ENCODE assay signal across 8 mouse cellular contexts in genomic region chr2:65396128-65396527, GRCm38 (mm10). TPM values are rescaled to one million over a fixed set of nuclear protein-coding genes. Genes with fewer than 3 reads are reported as not detected.
DNase-seq lines count a peak whose midpoint lies in the region; ATAC-seq and TF ChIP-seq lines count a peak whose summit lies in the region.

No protein-coding gene starts in this region.

- no peaks in the 10 kb centered on the region for H3K36me3 ChIP-seq in kidney, adult 2 months (ENCODE audit: control insufficient read depth, insufficient read depth, low read length)
- H3K36me3 ChIP-seq in kidney, embryonic 14.5 days (ENCODE audit: control insufficient read depth, insufficient read depth, low read length): no peaks in the 10 kb centered on the region
- no peaks in the 10 kb centered on the region for H3K36me3 ChIP-seq in CH12.LX (replicated peaks in 1 of 2; ENCODE audit: control insufficient read depth in 1 of 2, insufficient read depth in 1 of 2, low read length in 1 of 2)

- dilution Hi-C loops in CH12.LX (cut with MboI; ENCODE audit: extremely low pct_ligation_motif_present, extremely low pct_unique_long_range_greater_than_20kb, low sequenced_read_pairs): no loop called here

- no peaks in the 10 kb centered on the region for H3K4me1 ChIP-seq in kidney, adult 2 months (ENCODE audit: control insufficient read depth, insufficient read depth, low read length)
- H3K4me1 ChIP-seq in kidney, embryonic 14.5 days (ENCODE audit: control insufficient read depth, insufficient read depth, low read length): no peaks in the 10 kb centered on the region
- peaks cover 2 to 3% of the 10 kb centered on the region in 2 experiments; a peak in 1 of 4 replicates for H3K4me1 ChIP-seq in CH12.LX (ENCODE audit: control insufficient read depth in 1 of 2, insufficient read depth in 2 of 2)

- H3K9ac ChIP-seq in kidney, embryonic 14.5 days (ENCODE audit: low read depth, low read length): no peak overlapping the region
- H3K9ac ChIP-seq in CH12.LX (ENCODE audit: insufficient read depth, low read depth): no peak overlapping the region

- H3K4me2 ChIP-seq in kidney, embryonic 14.5 days (replicated peaks; ENCODE audit: low read depth, low read length): no peak overlapping the region
- H3K4me2 ChIP-seq in CH12.LX (ENCODE audit: insufficient read depth, low read depth, poor library complexity, severe bottlenecking): peak overlapping the region; percentile 0; the same call in 1 of the 2 replicates

- ATAC-seq in kidney, embryonic 14.5 days (ENCODE audit: low FRiP score, low TSS enrichment): no peak

- in situ Hi-C loops in CH12.LX (cut with MboI; ENCODE audit: low pct_ligation_motif_present, low pct_unique_long_range_greater_than_20kb, low sequenced_read_pairs): no loop called here

- H3K27me3 ChIP-seq in kidney, adult 2 months (replicated peaks; ENCODE audit: control insufficient read depth, insufficient read depth, low read length): no peaks in the 10 kb centered on the region
- no peaks in the 10 kb centered on the region for H3K27me3 ChIP-seq in kidney, embryonic 14.5 days (ENCODE audit: control insufficient read depth, insufficient read depth, low read length)
- no peaks in the 10 kb centered on the region for H3K27me3 ChIP-seq in CH12.LX (replicated peaks)

- 0 out of 2 replicates have a peak, but pooled peaks have one; percentile 14 for TF ChIP-seq CTCF in kidney, adult 2 months (conservative IDR thresholded peaks at IDR 0.05; ENCODE audit: insufficient read depth, insufficient read length, low read depth, low read length)
- TF ChIP-seq CTCF in CH12.LX (conservative IDR thresholded peaks at IDR 0.05 in 1 of 2, IDR thresholded peaks at IDR 0.05 in 1 of 2; ENCODE audit: low read depth in 2 of 2, low read length in 2 of 2): peak; percentile 34 to 75; a peak in 3 of 4 replicates
- TF ChIP-seq CTCF in brain, embryonic 14.5 days (IDR thresholded peaks at IDR 0.05; ENCODE audit: borderline replicate concordance, extremely low read depth, insufficient read depth, insufficient read length): peak; percentile 55; the same call in 1 of the 2 replicates

- H3K79me2 ChIP-seq in CH12.LX (replicated peaks; ENCODE audit: control insufficient read depth, extremely low read depth, insufficient read depth, poor library complexity, severe bottlenecking): no peaks in the 10 kb centered on the region

- intact Hi-C loops in gastrocnemius, postnatal 14 days (cut with DNase I; ENCODE audit: low total_unique reads): no loop called here

- no peak for TF ChIP-seq EP300 in CH12.LX (IDR thresholded peaks at IDR 0.05; ENCODE audit: low read length)

- peak; percentile 85 for TF ChIP-seq RAD21 in CH12.LX (IDR thresholded peaks at IDR 0.05; ENCODE audit: low read depth, low read length)

- H3K4me3 ChIP-seq in kidney, adult 2 months (ENCODE audit: insufficient read depth, low read depth, low read length): no peak overlapping the region
- no peak overlapping the region for H3K4me3 ChIP-seq in kidney, embryonic 14.5 days (ENCODE audit: low read length)
- H3K4me3 ChIP-seq in CH12.LX (replicated peaks in 1 of 3; ENCODE audit: low read depth in 2 of 3, low read length in 2 of 3, poor library complexity in 1 of 3): no peak overlapping the region

- H3K9me3 ChIP-seq in kidney, embryonic 14.5 days (ENCODE audit: control insufficient read depth, low read length): no peaks in the 10 kb centered on the region
- no peaks in the 10 kb centered on the region for H3K9me3 ChIP-seq in CH12.LX (replicated peaks; ENCODE audit: low read length)

- TF ChIP-seq POLR2A in kidney, adult 2 months (IDR thresholded peaks at IDR 0.05; ENCODE audit: low read depth, low read length): no peak
- no peak for TF ChIP-seq POLR2A in CH12.LX (IDR thresholded peaks at IDR 0.05; ENCODE audit: low read depth, low read length)
- no peak for TF ChIP-seq POLR2A in brain, embryonic 14.5 days (IDR thresholded peaks at IDR 0.05; ENCODE audit: borderline replicate concordance, extremely low read depth, insufficient read depth, insufficient read length, poor library complexity, severe bottlenecking)

- no peak overlapping the region for H3K27ac ChIP-seq in kidney, adult 2 months (ENCODE audit: insufficient read depth, low read depth, low read length)
- no peak overlapping the region for H3K27ac ChIP-seq in kidney, embryonic 14.5 days (ENCODE audit: low read depth, low read length)
- no peak overlapping the region for H3K27ac ChIP-seq in CH12.LX (ENCODE audit: insufficient read depth, low read depth)

- peak; percentile 44 for DNase-seq in kidney, adult 2 months
- peak; percentile 42 for DNase-seq in CH12.LX (ENCODE audit: extremely low read depth)
- peak; percentile 77 for DNase-seq in brain, embryonic 14.5 days (ENCODE audit: low read depth)
- peak; percentile 35 for DNase-seq in induced T-regulatory cell, adult 2 months (ENCODE audit: low read depth)
- no peak for DNase-seq in thymus, postnatal 4 days
- DNase-seq in gastrocnemius, postnatal 14 days: no peak
- DNase-seq in cerebellum, postnatal 4 days (ENCODE audit: low spot score in 2 of 2): no peak

- WGBS in kidney, adult 2 months: 9% methylated on average over 3 of the region's 3 CpGs
- 20% methylated on average over 3 of the region's 3 CpGs for WGBS in kidney, embryonic 14.5 days

TF ChIP-seq in CH12.LX, 34 proteins besides CTCF, POLR2A, EP300 and RAD21:
- TF ChIP-seq NELFE (IDR thresholded peaks at IDR 0.05; ENCODE audit: low read depth, low read length): no peak; the same call in 1 of the 2 replicates
- TF ChIP-seq RCOR1 (conservative IDR thresholded peaks at IDR 0.05; ENCODE audit: low read depth, low read length): no peak
- TF ChIP-seq MAFK (IDR thresholded peaks at IDR 0.05; ENCODE audit: insufficient replicate concordance, low read length): peak; percentile 60; the same call in 1 of the 2 replicates
- no peak; the same call in 1 of the 2 replicates for TF ChIP-seq ZC3H11A (IDR thresholded peaks at IDR 0.05; ENCODE audit: low read depth, low read length)
- peak; percentile 56 for TF ChIP-seq SMC3 (IDR thresholded peaks at IDR 0.05; ENCODE audit: low read depth, low read length)

RNA-seq across cellular contexts. Expression of gene Slc38a11, which starts 32.3 kb away (rescaled TPM):
- polyA plus RNA-seq in kidney, adult 2 months (2012; rRNA removed): 0.80 and 0.83 TPM in 2 replicates
- polyA plus RNA-seq in kidney, embryonic 14.5 days (2014; fragmentation: Nextera tagmentation; extraction: Ambion mirVana): 0.17 and 0.73 TPM in 2 replicates
- not detected in 2 replicates for total RNA-seq in CH12.LX (2012; rRNA removed)
- not detected in 2 replicates for total RNA-seq in CH12.LX (2014; rRNA removed)
- not detected in 2 replicates for polyA plus RNA-seq in CH12.LX (2012; ENCODE audit: insufficient read length, low read depth)
- 0.57 and 1.1 TPM in 2 replicates for polyA plus RNA-seq in brain, embryonic 14.5 days (2012; rRNA removed)
- total RNA-seq in gastrocnemius, postnatal 14 days (2021): 1 to 10 TPM in 1 of 2 experiments, under 1 TPM in 1; 0.97 to 1.2 TPM

Comparison
In these comparisons a context has a peak if more than half of its experiments do, and no peak if none do; other contexts are left out.
1. DNase-seq: peak in kidney, adult 2 months (single experiment), CH12.LX (single experiment), brain, embryonic 14.5 days (single experiment) and induced T-regulatory cell, adult 2 months (single experiment); none in thymus, postnatal 4 days (single experiment), gastrocnemius, postnatal 14 days (single experiment) and cerebellum, postnatal 4 days (0 of 2).
2. Peak in every context shown above with its lines, with median percentiles within 50 percentile points of each other: CTCF ChIP-seq.